Mouse (Mus musculus): Measurements from ENCODE around the gene Olfr479. TPM values are rescaled to one million over a fixed set of nuclear protein-coding genes. Genes with fewer than 3 reads are reported as not detected.
"Not testable (repeated sequence)": the region's sequence is repeated elsewhere in the genome, so short reads cannot be mapped to it uniquely, and the experiment has no call there.

The Olfr479 gene
- polyA plus RNA-seq (2015; fragmentation: Nextera tagmentation; extraction: Ambion mirVana), result not detected in 2 replicates

GRCm38 (mm10) chr7:108050393-108050792 lies at the start of gene Olfr479:
Gene Olfr479 (plus strand): TSS chr7:108050693.
- ATAC-seq (ENCODE audit: low FRiP score, low read depth), result no peak
- no peak within 1 kb of the TSS for H3K4me3 ChIP-seq
- H3K9me3 ChIP-seq, result no peaks in the 10 kb centered on the region
- no peaks in the 10 kb centered on the region for H3K27me3 ChIP-seq
- H3K36me3 ChIP-seq, result no peaks in the 10 kb centered on the region
- H3K4me1 ChIP-seq (replicated peaks), result no peaks in the 10 kb centered on the region
- WGBS, result 94% methylated on average over 2 of the region's 2 CpGs
- H3K27ac ChIP-seq (replicated peaks), result no peak within 1 kb of the TSS
- no peak within 1 kb of the TSS for H3K4me2 ChIP-seq
- no peak within 1 kb of the TSS for H3K9ac ChIP-seq

- H3K36me3 ChIP-seq; H3K4me1 ChIP-seq (replicated peaks); ATAC-seq (ENCODE audit: low FRiP score, low read depth); H3K9ac ChIP-seq; H3K9me3 ChIP-seq; H3K27me3 ChIP-seq; H3K4me2 ChIP-seq; H3K4me3 ChIP-seq; H3K27ac ChIP-seq (replicated peaks): not testable (repeated sequence)
Measured at GRCm38 (mm10) chr7:108014256-108014655, 36.2 kb upstream of the Olfr479 start.

GRCm38 (mm10) chr7:108033889-108034288 lies 16.6 kb upstream of the Olfr479 start, which contains the start of gene Olfr478:
Gene Olfr478 (minus strand): TSS chr7:108033989.
- H3K27me3 ChIP-seq, result no peaks in the 10 kb centered on the region
- no peak within 1 kb of the TSS for H3K4me3 ChIP-seq
- H3K27ac ChIP-seq (replicated peaks), result no peak within 1 kb of the TSS
- H3K9me3 ChIP-seq, result no peaks in the 10 kb centered on the region
- no peaks in the 10 kb centered on the region for H3K36me3 ChIP-seq
- WGBS, result 89% methylated on average over 3 of the region's 3 CpGs
- H3K4me2 ChIP-seq, result no peak within 1 kb of the TSS
- ATAC-seq (ENCODE audit: low FRiP score, low read depth), result no peak
- H3K4me1 ChIP-seq (replicated peaks), result no peaks in the 10 kb centered on the region
- no peak within 1 kb of the TSS for H3K9ac ChIP-seq

GRCm38 (mm10) chr7:108067246-108067645 lies 16.8 kb downstream of the Olfr479 start, which contains the start of gene Olfr480:
Gene Olfr480 (minus strand): TSS chr7:108067346.
- H3K4me1 ChIP-seq (replicated peaks), result no peaks in the 10 kb centered on the region
- H3K4me3 ChIP-seq, result no peak within 1 kb of the TSS
- H3K27ac ChIP-seq (replicated peaks), result no peak within 1 kb of the TSS
- H3K27me3 ChIP-seq, result no peaks in the 10 kb centered on the region
- 90% methylated on average over 1 of the region's 1 CpGs for WGBS
- H3K36me3 ChIP-seq, result no peaks in the 10 kb centered on the region
- ATAC-seq (ENCODE audit: low FRiP score, low read depth), result no peak
- H3K9ac ChIP-seq, result no peak within 1 kb of the TSS
- H3K4me2 ChIP-seq, result no peak within 1 kb of the TSS
- H3K9me3 ChIP-seq, result no peaks in the 10 kb centered on the region

GRCm38 (mm10) chr7:108079555-108079954 lies 29.1 kb downstream of the Olfr479 start, which contains the start of gene Olfr481:
Gene Olfr481 (plus strand): TSS chr7:108079855.
- Histone ChIP-seq H3K27ac (replicated peaks) (no peak within 1 kb of the TSS), H3K9ac (no peak within 1 kb of the TSS), H3K4me2 (no peak within 1 kb of the TSS), H3K36me3 (no peaks in the 10 kb centered on the region), H3K4me3 (no peak within 1 kb of the TSS), H3K4me1 (replicated peaks) (no peaks in the 10 kb centered on the region), H3K27me3 (no peaks in the 10 kb centered on the region), H3K9me3 (no peaks in the 10 kb centered on the region)
- ATAC-seq (ENCODE audit: low FRiP score, low read depth), result no peak

GRCm38 (mm10) chr7:108097486-108097885 lies 47.0 kb downstream of the Olfr479 start, which contains the start of gene Olfr482:
Gene Olfr482 (minus strand): TSS chr7:108097586.
- no peak within 1 kb of the TSS for H3K9ac ChIP-seq
- WGBS, result 73% methylated on average over 1 of the region's 1 CpGs

GRCm38 (mm10) chr7:108100549-108100948 lies 50.1 kb downstream of the Olfr479 start, which contains the start of gene Olfr483:
Gene Olfr483 (plus strand): TSS chr7:108100849.
- no peaks in the 10 kb centered on the region for H3K36me3 ChIP-seq
- no peaks in the 10 kb centered on the region for H3K9me3 ChIP-seq
- H3K27ac ChIP-seq (replicated peaks), result no peak within 1 kb of the TSS
- 95% methylated on average over 1 of the region's 1 CpGs for WGBS
- H3K4me2 ChIP-seq, result no peak within 1 kb of the TSS
- no peak within 1 kb of the TSS for H3K4me3 ChIP-seq
- no peaks in the 10 kb centered on the region for H3K4me1 ChIP-seq (replicated peaks)
- no peaks in the 10 kb centered on the region for H3K27me3 ChIP-seq
- no peak within 1 kb of the TSS for H3K9ac ChIP-seq
- ATAC-seq (ENCODE audit: low FRiP score, low read depth), result no peak

More at GRCm38 (mm10) chr7:108097486-108097885, 47.0 kb downstream of the Olfr479 start, which contains the start of gene Olfr482:
- no peaks in the 10 kb centered on the region for H3K27me3 ChIP-seq
- no peaks in the 10 kb centered on the region for H3K9me3 ChIP-seq
- no peaks in the 10 kb centered on the region for H3K36me3 ChIP-seq
- no peak for ATAC-seq (ENCODE audit: low FRiP score, low read depth)
- no peak within 1 kb of the TSS for H3K4me3 ChIP-seq
- H3K4me2 ChIP-seq, result no peak within 1 kb of the TSS
- H3K27ac ChIP-seq (replicated peaks), result no peak within 1 kb of the TSS
- no peaks in the 10 kb centered on the region for H3K4me1 ChIP-seq (replicated peaks)

Other genes with a start within 250 kb of the Olfr479 start
- gene Ovch2, start 249.5 kb upstream of the Olfr479 start, polyA plus RNA-seq (2015; fragmentation: Nextera tagmentation; extraction: Ambion mirVana), result not detected in 2 replicates
- not detected in 2 replicates for gene Olfr467, start 238.4 kb upstream of the Olfr479 start, polyA plus RNA-seq (2015; fragmentation: Nextera tagmentation; extraction: Ambion mirVana)
- not detected in 2 replicates for gene Olfr469, start 225.2 kb upstream of the Olfr479 start, polyA plus RNA-seq (2015; fragmentation: Nextera tagmentation; extraction: Ambion mirVana)
- gene Olfr470, start 203.2 kb upstream of the Olfr479 start, polyA plus RNA-seq (2015; fragmentation: Nextera tagmentation; extraction: Ambion mirVana), result not detected in 2 replicates
- 0.03 TPM in 1 of 2 replicates, not detected in the other for gene Olfr472, start 152.8 kb upstream of the Olfr479 start, polyA plus RNA-seq (2015; fragmentation: Nextera tagmentation; extraction: Ambion mirVana)
- not detected in 2 replicates for gene Olfr473, start 120.2 kb upstream of the Olfr479 start, polyA plus RNA-seq (2015; fragmentation: Nextera tagmentation; extraction: Ambion mirVana)
- gene Olfr474, start 96.0 kb upstream of the Olfr479 start, polyA plus RNA-seq (2015; fragmentation: Nextera tagmentation; extraction: Ambion mirVana), result not detected in 2 replicates
- gene Olfr476, start 85.9 kb upstream of the Olfr479 start, polyA plus RNA-seq (2015; fragmentation: Nextera tagmentation; extraction: Ambion mirVana), result not detected in 2 replicates
- gene Olfr477, start 64.0 kb upstream of the Olfr479 start, polyA plus RNA-seq (2015; fragmentation: Nextera tagmentation; extraction: Ambion mirVana), result not detected in 2 replicates
- gene Olfr478, start 16.7 kb upstream of the Olfr479 start, polyA plus RNA-seq (2015; fragmentation: Nextera tagmentation; extraction: Ambion mirVana), result not detected in 2 replicates
- not detected in 2 replicates for gene Olfr480, start 16.7 kb downstream of the Olfr479 start, polyA plus RNA-seq (2015; fragmentation: Nextera tagmentation; extraction: Ambion mirVana)
- not detected in 2 replicates for gene Olfr481, start 29.2 kb downstream of the Olfr479 start, polyA plus RNA-seq (2015; fragmentation: Nextera tagmentation; extraction: Ambion mirVana)
- 0.07 TPM in 1 of 2 replicates, not detected in the other for gene Olfr482, start 46.9 kb downstream of the Olfr479 start, polyA plus RNA-seq (2015; fragmentation: Nextera tagmentation; extraction: Ambion mirVana)
- not detected in 2 replicates for gene Olfr483, start 50.2 kb downstream of the Olfr479 start, polyA plus RNA-seq (2015; fragmentation: Nextera tagmentation; extraction: Ambion mirVana)
- not detected in 2 replicates for gene Olfr484, start 76.8 kb downstream of the Olfr479 start, polyA plus RNA-seq (2015; fragmentation: Nextera tagmentation; extraction: Ambion mirVana)
- gene Olfr485, start 109.2 kb downstream of the Olfr479 start, polyA plus RNA-seq (2015; fragmentation: Nextera tagmentation; extraction: Ambion mirVana), result not detected in 2 replicates
- not detected in 2 replicates for gene Olfr486, start 122.0 kb downstream of the Olfr479 start, polyA plus RNA-seq (2015; fragmentation: Nextera tagmentation; extraction: Ambion mirVana)
- not detected in 2 replicates for gene Olfr487, start 163.9 kb downstream of the Olfr479 start, polyA plus RNA-seq (2015; fragmentation: Nextera tagmentation; extraction: Ambion mirVana)
- gene Olfr488, start 207.7 kb downstream of the Olfr479 start, polyA plus RNA-seq (2015; fragmentation: Nextera tagmentation; extraction: Ambion mirVana), result not detected in 2 replicates
- gene Olfr490, start 238.2 kb downstream of the Olfr479 start, polyA plus RNA-seq (2015; fragmentation: Nextera tagmentation; extraction: Ambion mirVana), result not detected in 2 replicates